Mouse (Mus musculus) C2C12 (cell line): Measurements from ENCODE around the gene Errfi1.

Source experiments
- CEBPB ChIP-seq: IDR thresholded peaks from one replicate; pipeline ENCODE4 v1.6.1; 2011; ENCODE audit warnings: low read depth, mild to moderate bottlenecking, control low read depth, moderate library complexity
- CTCF ChIP-seq: IDR thresholded peaks from one replicate; pipeline ENCODE4 v1.5.1; 2011; ENCODE audit not compliant: control insufficient read depth, insufficient read depth, insufficient read length
- MAX ChIP-seq: IDR thresholded peaks from one replicate; pipeline ENCODE4 v1.6.1; 2011; ENCODE audit warnings: mild to moderate bottlenecking, control low read depth
- MYOD1 ChIP-seq: IDR thresholded peaks from one replicate; pipeline ENCODE4 v1.6.1; 2011; ENCODE audit warnings: low read depth; ENCODE audit not compliant: control insufficient read depth, insufficient read length
- MYOG ChIP-seq: IDR thresholded peaks from one replicate; pipeline ENCODE4 v1.6.1; 2011; ENCODE audit not compliant: control insufficient read depth, insufficient read length; ENCODE audit errors: extremely low read depth
- USF1 ChIP-seq: IDR thresholded peaks from one replicate; pipeline ENCODE4 v1.6.1; 2011; ENCODE audit warnings: low read depth, mild to moderate bottlenecking, control low read depth, moderate library complexity

DNA sequence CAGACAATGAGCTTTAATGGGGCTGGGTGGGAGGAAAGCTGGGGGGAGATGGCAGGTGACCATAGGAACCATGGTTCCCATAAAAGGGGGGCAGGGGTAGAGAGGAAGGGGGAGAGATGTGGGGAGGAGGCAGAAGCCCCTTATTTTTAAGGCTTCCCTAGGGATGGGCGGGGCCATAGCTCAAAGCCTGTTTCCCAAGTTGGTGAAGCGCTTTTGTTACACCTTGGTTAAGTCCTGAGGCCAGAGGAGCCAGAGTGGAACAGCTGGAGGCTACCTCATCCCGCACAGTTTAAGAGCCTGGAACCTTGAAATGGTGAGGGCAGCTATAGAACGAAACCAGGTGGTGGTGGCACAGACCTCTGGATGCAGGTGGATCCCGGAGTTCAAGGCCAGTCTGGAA lies 34.2 kb downstream of the Errfi1 start:
- TF ChIP-seq CTCF (no peak), MYOD1 (no peak), MYOG (no peak), USF1 (no peak), CEBPB (no peak), MAX (no peak)
